Mouse (Mus musculus) 3T3-L1 (cell line): ENCODE results near the gene Isg20l2.
"Not testable (repeated sequence)": the region's sequence is repeated elsewhere in the genome, so short reads cannot be mapped to it uniquely, and the experiment has no call there.

Source experiments
- DNase-seq: peaks from one replicate; pipeline ENCODE4 v3.0.0-alpha.2; 2015; ENCODE audit warnings: low read depth, low spot score

Gene Isg20l2

GRCm38 (mm10) chr3:87930078-87930795 lies at the start of gene Isg20l2, which contains the start of gene Rrnad1:
Isg20l2 (plus strand) TSS chr3:87930314.
Rrnad1 (minus strand) TSS chr3:87930717.
- DNase-seq = peak; percentile 97

DNA sequence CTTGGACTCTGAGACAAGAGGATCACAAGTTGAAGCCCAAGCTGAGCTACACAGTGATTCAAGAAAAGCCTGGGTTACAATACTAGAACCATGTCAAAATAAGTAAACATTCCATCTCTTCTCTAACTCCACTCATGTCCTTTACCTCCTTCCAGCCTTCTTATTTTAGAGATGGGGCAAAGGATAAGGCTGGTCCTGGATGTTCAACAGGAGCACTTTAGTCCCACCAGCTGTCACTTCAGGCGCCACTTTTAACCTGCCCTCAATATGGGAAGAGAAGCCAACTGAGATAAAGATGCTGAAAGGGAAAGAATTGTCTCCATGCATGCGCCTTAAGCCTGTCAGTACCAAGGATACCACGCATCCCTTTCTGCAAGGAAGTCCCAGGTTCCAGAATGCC lies 45.8 kb upstream of the Isg20l2 start:
- no peak for DNase-seq

DNA sequence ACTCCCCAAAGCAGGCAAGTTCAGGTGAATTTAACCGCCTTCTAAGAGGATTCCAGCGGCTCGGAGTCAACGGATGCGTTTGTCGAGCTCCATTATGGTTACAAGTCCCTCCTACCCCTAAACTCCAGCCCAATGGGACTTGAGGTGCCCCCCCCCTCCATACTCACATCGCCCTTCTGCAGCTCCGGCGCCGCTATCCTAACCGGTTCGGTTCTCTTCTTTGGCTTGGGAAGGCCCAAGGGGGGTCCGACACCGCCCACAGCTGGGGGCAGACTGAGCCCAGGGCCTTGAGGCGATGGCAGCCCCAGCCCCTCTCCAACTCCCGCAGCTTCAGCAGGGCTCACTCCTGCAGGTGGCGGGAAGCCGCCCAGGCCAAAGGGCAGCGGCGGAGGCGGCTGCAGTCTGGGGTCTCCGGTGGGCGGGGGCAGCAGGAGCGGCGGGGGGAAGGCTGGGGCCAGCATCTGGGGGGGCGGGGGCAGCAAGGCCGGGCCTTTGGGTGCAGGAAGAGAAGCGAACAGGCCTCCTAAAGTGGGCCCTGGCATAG lies 45.3 kb upstream of the Isg20l2 start:
- peak; percentile 63 for DNase-seq

- DNase-seq = peak; percentile 100
These were observed 44.7 kb upstream of the Isg20l2 start, which contains the start of gene Prcc for GRCm38 (mm10) chr3:87885281-87886003. Prcc (minus strand) TSS chr3:87885608.

GRCm38 (mm10) chr3:87886004-87886365 lies 44.1 kb upstream of the Isg20l2 start:
- DNase-seq = no peak

- no peak for DNase-seq
These were observed 43.7 kb upstream of the Isg20l2 start for GRCm38 (mm10) chr3:87886416-87886815.

GRCm38 (mm10) chr3:87887400-87887799 lies 42.7 kb upstream of the Isg20l2 start:
- peak; percentile 52 for DNase-seq

- no peak for DNase-seq
These were observed 38.6 kb upstream of the Isg20l2 start for GRCm38 (mm10) chr3:87891481-87891880.

GRCm38 (mm10) chr3:87893367-87893905 lies 36.7 kb upstream of the Isg20l2 start:
- no peak for DNase-seq

- DNase-seq = no peak
These were observed 30.8 kb upstream of the Isg20l2 start for GRCm38 (mm10) chr3:87899266-87899665.

DNA sequence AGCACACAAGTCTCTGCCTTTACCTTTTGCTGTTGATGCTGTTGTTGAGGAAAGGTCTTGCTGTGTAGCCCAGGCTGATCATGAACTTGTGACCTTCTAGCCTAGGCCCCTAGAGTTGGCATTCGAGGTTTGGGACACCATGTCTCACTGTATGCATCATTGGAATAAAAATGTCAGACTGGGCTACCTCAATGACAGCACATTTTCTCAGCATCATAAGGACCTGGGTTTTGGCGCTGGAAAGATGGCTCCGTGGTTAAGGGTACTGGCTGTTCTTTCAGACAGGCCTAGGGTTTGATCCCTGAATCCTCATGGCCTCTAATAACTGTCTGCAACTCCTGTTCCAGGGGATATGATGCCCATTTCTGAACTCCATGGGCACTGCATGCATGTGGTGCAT lies 30.3 kb upstream of the Isg20l2 start:
- no peak for DNase-seq

DNA sequence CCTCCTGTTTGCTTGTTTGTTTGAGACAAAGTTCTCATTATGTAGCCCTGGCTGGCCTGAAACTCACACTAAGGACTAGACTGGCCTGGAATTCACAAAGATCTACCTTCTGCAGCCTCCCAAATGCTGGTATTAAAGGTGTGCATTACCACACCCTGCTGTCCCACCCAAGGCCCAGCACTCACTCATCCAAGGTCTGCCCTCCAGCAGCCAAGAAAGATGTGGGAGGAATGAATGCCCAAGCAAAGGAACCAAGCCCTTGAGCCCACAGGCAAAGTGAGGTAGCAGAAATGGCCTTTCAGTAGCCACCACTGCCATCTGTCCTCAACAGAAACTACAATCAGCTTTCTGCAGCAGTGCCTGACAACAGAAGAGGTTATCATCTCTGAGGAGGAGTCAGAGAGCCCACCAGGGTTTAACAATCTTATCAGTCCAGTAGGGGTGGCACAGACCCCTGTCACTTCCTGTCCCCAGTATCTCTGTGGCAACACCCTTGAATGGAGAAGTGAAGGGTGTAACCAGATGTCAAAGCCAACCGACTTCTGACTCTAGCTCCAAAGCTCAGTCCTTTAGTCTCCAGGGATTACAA lies 29.0 kb upstream of the Isg20l2 start:
- DNase-seq = no peak

- not testable (repeated sequence) for DNase-seq
These were observed 28.2 kb upstream of the Isg20l2 start for GRCm38 (mm10) chr3:87901959-87902358.

GRCm38 (mm10) chr3:87903821-87904220 lies 26.3 kb upstream of the Isg20l2 start:
- no peak for DNase-seq

DNA sequence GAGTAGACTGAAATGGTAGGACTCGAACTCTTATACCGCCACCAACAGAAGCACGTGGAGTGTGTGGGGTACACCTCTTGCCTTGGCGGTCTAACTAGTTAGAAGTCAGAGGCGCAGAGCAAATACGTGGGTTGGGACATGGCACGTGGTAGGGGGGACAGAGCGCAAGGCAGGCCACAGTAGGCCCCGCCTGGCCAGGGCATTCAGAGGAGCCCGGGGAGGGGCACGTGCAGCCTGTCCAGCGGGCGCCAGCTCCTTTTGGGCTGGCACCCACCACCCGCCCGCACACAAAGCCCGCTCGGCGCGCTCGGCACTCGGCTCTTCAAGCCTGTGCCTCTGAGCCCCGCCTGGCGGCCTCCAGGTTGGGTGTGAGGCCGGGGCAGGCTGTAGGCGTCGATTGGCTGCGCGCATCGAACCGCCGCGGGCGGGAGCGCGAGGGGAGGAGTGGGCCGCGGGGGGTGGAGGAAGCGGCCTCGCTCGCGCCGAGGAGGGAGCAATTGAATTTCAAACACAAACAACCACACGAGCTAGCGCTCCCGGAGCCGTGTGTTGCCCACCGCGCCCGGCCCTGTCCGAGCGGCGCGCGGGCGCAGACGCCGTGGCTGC lies 24.1 kb upstream of the Isg20l2 start, which contains the start of gene Hdgf:
Hdgf (plus strand) TSS at position 442 of the 606 bp plus-strand sequence.
- peak; percentile 93 for DNase-seq

GRCm38 (mm10) chr3:87906601-87906980 lies 23.5 kb upstream of the Isg20l2 start:
- peak; percentile 25 for DNase-seq

DNA sequence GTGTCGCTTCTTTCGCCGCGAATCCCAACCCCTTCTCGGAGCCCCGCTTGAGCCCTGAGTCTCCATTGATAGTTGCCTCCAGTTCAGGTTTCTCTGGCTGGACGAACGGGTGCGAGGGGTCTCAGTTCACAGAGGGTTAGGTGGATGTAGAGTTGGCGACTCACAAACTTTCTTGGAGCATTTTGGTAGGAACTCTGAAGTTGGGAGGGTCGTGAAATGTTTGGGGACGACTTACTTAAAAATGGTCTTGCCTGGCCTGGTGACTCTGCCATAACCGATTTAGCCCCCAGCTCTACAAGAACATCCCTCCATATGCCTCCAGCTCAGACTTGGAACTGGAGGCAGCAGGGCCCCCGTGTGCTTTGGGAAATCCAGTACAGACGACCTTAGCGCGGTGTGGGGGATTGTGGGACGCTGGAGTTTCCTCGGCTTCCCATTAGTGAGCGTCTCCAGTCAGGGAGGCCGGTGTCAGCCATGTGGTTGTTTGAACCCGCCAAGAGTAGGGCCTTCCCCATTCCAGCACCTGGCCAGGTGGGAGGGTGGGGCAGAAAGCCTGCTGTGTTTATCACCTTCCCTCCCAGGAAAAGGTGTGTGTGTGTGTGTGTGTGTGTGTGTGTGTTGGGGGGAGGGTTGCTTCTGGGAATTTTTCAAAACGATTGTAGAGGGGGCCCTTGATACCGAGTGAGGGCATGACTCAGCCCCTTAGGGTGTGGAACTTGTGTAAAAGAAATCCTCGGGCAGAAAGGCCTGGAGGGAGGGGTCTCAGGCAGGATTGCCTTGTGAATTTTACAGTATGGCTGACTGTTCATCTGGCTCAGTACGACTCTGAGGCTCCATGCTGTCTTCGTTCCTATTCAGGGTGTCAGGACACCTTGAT lies 22.9 kb upstream of the Isg20l2 start:
- DNase-seq = peak; percentile 62

GRCm38 (mm10) chr3:87907906-87908305 lies 22.2 kb upstream of the Isg20l2 start:
- DNase-seq = peak; percentile 56

- DNase-seq = peak; percentile 66
These were observed 20.7 kb upstream of the Isg20l2 start for GRCm38 (mm10) chr3:87909381-87909780.

DNA sequence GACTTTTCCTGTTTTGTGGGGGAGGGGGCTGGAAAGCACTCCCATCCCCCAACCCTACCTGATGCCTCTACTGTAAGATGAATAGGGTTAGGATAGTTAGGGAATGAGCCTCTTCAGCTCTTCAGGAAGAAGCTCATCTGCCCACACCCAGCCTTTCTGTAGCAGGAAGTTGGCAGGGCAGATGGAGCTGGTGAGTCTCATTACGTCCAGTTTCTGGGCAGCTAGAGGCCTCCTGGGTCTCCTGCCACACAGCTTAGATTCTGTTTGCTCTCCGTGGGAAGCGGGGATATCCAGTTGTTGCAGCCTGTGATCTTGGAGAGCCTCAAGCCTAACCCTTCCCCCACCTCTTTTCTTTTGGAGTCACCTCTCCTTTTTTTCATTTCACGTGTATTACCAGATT lies 20.2 kb upstream of the Isg20l2 start:
- peak; percentile 85 for DNase-seq
